Mouse (Mus musculus) spleen, postnatal 14 days (tissue): ENCODE measurements around the gene Dad1.

Source experiments
- DNase-seq, 2 experiments: peaks; one replicate each; pipeline ENCODE4 v3.0.0; 2021 to 2022; ENCODE audit warnings: low spot score in 2 of 2

The Dad1 gene

DNA sequence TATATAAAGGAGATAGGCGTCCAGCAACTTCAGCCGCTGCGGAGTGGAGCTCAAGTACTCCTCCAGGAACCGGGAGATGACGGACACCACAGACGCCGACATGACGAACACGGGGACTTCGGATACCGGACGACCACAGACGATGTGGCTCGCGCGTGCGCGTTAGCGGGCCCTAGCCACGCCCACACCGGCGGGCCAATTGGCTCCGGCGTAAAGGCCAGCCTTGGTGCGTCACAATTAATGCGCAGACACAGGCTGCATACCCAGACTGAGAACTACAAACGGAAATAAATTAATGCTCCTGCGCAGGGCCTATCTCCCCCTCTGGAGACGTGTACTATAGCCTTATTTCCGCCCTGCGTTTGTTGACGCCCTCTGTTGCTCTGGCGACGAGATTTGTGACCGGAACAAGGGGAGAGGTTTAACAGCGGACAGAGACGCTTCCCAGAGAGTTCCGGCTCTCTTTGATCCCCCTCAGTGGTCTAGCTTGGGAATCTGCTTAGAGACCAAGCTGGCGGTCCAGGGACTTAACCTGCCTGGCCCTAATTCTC lies at the start of gene Dad1, which contains the start of gene Abhd4:
Gene Dad1, minus strand, starts transcription at position 364 of the 551 bp plus-strand sequence.
Gene Abhd4, plus strand, starts transcription at position 448 of the 551 bp plus-strand sequence.
- DNase-seq: peak; percentile 96 to 97

DNA sequence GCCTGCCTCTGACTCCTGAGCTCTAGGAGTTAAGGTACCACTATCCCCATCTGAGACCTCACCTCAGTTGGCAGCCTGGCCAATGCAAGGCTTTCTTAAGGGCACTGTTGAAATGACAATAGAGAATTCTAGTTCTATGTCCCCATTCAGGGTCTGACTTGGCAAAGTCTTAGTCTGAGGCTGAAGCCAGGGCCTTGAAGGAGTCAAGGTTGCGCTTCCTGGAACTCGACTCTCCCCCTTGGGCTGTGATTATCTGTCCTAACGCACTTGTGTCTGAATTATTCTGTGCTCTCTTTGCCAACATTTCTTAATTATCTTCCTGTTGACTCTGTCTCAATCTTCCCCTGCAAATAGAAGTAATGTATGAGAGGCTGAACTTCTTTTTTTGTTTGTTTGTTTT lies 46.8 kb upstream of the Dad1 start:
- DNase-seq: no peak

DNA sequence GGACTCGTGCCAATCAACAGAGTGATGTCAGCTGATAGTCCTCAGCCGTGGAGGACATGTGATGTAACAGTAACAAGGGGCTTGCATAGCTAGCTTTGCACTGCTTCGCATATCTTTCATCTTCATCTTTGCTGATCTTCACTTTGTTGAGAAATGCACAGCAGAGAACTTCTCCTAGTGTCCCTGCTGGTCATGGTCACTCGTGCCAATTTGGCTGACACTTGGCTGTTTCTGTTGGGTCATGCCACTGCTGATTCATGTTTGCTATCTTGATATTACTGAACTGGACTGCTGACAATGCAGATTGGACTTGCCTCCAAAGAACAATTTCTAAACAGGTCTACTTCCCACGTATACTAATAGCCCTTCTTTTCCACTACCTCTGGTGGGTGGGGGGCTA lies 46.2 kb upstream of the Dad1 start:
- DNase-seq: no peak

DNA sequence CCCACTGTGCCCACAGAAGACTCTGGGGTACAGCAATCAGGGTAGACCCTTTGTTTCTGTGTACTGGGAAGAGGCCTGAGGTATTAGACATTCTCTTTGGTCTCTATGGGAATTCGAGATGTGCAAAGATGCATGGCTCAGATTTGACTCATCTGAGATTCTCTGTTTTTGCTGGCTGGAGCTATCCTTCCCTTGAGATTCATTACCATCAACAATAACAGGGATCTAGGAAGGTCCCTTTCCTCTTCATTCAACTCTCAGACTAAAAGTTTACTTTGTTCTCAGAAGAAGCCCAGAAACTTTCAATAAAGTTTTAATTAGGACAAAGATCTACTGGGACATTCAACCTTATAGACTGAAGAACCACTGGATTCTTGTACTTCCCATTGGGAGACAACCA lies 30.9 kb upstream of the Dad1 start, which contains the start of gene Olfr49:
Gene Olfr49, minus strand, starts transcription at position 101 of the 400 bp plus-strand sequence.
- DNase-seq: no peak

DNA sequence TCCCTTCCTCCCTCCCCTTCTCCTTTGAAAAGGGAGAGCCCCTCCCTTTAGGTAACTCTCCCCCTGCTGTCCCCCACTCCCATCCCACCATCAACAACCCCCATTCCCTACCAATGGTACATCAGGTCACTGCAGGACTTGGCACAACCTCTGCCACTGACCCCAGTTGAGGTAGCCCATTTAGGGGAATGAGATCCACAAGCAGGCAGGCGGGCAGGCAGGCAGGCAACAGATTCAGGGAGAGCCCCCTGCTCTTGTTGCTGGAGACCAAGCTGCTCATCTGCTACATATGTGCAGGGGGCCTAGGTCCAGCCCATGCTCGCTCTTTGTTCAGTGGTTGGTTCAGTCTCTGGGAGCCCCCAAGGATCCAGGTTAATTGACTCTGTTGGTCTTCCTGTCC lies 22.5 kb upstream of the Dad1 start:
- no peak for DNase-seq

DNA sequence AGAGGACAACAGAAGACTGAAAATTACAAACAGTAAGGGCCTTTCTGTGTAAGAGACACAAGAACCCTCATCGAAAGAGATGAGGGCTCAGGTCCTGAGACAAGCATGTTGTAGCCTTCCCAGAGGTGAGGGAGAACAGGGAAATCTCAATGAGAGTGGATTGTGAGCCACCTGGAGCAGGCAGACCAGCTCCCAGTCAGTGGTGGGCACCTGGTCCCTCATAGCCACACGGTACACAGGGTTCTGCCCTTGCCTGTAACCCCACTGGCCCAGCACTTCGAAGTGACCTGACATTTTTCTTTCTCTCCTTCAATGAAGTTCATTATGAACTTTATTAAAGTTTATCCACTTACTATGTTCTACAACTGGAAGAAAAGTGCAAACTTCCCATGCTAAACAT lies 18.8 kb upstream of the Dad1 start:
- no peak for DNase-seq

DNA sequence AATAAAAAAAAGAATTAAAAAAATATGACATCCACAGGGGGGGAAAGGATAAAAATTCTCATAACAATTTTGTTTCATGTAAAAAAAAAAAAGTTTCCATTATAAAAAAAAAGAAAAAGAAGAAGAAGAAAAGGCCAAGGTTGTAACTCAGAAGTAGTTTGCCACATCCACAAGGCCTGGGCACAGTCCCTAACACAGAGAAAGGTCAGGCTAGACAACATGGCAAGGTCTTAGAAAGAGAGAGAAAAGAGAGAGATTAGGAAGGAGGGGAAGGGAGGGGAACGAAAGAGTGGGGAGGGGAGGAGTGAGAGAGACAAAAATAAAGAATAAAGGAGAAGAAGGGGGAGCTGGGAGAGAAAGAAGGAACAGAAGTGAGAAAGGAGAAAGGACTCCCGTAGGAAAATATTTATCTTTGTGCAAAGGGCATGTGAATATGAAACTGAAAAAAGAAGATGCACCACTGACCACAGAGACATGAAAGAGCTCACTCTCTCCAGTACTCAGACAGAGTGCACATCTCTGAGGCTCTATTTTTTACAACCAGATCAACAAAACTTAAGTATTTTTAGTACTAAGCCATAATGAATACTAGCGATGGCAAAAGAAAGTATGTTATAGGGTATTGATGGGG lies 18.2 kb upstream of the Dad1 start:
- DNase-seq: no peak

DNA sequence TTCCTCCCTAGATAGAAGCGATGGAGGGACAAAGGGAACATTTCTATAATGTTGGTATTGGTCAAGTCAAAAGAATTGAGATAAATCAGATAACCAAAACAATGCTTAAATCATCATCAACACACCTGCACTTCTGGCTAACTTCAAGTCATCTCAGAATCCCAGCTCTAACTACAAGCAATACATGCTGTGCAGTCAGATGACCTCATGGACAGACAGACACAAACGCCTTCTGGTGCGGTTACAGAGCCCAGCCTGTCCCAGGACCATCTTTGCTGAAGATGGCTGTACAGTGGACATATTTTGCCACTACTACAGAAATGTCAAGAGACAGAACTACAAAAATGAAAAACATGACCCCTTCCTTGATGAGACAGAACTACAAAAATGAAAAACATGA lies 16.5 kb upstream of the Dad1 start:
- DNase-seq: no peak

DNA sequence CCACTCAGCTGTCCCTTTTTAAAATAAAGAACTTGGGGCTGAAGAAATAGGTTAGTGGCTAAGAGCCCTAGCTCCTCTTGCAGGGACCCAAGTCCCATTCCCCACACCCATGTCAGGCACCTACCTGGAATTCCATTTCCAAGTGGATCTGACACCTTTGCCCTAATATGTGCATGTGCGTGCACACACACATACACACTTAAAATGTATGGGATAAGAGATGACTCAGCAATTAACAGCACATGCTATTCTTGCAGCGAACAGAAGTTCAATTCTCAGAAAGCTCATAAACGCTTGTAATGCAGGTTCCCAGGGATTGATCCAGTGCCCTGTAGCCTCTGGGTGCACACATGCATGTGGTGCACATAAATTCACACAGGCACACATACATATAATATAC lies 15.7 kb upstream of the Dad1 start:
- DNase-seq: no peak

DNA sequence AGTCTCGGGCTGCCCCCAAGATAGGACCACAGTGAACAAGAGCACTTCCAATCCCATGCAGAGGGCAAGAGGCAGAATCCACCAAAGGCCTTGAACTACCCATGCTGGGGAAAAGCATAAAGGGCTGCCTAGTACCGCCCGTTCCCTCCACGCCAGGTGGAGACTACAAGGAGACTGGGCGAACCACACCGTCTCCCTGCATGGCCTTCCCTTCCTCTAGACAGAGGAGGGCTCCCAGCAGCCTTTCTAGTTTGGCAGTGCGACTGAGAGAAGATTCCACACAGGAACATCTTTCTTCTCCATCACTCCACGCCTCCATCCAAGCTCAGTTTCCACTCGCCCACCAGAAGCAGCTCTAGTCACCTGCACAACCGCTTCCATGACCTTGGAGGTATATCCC lies 14.1 kb upstream of the Dad1 start:
- DNase-seq: no peak

DNA sequence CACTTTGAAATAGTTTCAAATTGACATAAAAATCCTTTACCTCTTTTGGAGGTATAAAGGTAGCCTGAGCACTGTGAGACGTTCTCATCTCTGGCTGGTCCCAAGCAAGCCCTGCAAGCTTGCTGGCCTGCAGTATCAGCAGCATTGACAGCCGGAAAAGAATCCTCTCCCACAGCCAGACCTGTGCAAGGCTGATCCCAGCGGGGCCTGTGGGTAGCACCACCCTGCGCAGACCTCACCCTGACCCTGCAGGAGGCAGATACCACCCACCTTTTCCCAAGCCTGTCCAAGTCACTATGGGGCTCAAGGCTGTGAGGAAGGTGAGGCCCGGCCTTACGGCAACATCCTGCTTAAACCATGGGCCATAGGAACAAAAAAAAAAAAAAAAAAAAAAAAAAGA lies 12.0 kb upstream of the Dad1 start:
- no peak for DNase-seq

DNA sequence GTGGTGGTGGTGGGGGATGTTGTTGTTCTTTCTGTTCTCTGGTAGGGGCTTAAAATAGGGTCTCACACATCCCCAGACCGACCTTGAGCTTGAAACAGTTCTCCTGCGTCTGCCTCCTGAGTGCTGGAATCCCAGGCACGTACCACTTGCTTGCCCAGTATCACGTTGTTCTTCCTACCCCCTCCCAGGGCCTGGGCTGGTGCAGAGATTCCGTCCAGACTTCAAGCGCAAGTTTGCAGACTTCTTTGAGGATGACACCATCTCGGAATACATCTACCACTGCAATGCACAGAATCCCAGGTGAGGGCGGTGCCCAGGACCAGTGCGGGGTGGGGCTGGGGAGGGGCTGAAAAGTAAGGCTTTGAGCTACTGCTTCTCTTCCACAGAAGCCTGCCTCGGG lies 11.2 kb upstream of the Dad1 start:
- DNase-seq: no peak

DNA sequence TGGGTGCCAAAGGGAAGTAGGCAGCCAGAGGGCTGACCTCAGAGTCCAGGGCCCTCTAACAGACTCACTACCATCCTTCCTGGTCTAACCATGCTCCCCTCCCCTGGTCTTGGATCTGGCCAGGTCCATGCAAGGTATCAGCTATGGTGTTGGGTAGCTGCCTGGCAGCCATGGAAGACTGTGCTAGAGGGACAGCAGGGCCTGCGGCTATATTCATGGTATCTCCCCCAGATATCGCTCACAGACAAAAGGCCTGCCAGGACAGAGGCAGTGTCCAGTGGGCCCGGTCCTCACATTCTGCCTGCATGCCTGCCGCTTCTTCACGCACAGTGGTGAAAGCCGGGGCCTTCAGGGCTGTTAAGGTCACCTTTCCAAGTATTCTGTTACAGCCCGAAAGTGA lies 10.3 kb upstream of the Dad1 start:
- DNase-seq: no peak

DNA sequence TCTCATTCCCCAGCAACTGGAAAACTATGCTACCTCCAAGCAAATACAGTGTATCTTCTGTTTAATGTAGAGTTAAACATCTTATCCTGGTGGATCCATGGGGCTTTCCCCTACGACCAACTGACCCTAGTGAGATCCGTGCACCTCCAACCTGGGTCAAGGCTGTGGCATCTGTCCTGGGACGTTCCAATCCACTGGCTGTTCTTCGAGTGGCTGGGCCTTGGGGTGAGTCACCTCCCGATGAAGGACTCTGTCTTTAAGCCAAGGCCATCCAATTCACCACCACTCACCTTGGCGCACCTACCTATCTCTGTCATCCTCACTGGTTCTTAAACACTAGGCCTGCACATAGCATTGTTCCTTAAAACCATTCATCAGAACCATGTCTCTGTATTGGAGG lies 9.2 kb upstream of the Dad1 start:
- no peak for DNase-seq

DNA sequence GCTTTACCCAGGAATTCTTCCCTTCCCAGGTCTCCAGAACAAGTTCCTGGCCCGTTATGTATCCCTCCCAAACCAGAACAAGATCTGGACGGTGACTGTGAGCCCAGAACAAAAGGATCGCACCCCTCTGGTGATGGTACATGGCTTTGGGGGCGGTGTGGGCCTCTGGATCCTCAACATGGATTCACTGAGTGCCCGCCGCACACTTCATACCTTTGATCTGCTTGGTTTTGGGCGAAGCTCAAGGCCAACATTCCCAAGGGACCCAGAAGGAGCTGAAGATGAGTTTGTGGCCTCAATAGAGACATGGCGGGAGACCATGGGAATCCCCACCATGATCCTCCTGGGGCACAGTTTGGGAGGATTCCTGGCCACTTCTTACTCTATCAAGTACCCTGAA lies 8.7 kb upstream of the Dad1 start:
- DNase-seq: no peak

DNA sequence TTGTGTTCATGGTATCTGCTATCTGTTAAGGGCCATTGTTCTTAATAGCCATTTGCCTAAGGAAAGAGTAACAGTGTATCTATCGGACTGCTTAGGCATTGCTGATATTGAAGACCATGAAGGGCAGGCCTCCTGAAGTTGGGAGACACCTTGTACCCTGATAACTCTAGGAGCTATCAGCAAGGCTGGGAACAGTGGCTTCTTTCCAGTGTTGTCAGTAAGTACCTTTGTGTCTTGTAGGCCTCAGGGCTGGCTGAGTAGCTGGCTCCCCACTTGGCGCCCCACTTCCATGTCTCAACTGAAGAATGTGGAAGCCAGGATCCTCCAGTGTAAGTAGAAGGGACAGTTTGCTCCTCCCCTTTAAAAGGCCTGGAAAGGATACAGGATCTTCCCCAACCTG lies 7.5 kb upstream of the Dad1 start:
- no peak for DNase-seq

DNA sequence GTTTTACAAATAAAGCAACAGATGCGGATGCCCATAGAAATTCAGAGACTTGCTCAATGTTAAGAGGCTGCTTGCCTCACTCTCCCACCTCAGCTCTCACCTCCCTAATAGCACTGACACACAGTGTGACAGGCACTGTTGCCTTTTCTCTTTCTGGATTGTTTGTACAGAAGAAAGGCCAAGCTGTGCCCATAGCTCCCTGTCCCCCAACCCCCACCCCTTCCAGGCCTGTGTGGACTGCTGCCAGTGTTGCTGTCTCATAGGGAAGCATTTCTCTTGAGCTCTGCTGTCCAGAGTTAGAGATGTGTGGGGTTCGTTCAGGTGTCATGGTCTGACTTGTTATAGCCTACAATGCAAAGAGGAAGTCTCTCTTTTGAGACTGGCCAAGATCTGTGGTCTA lies 6.3 kb upstream of the Dad1 start:
- DNase-seq: no peak

DNA sequence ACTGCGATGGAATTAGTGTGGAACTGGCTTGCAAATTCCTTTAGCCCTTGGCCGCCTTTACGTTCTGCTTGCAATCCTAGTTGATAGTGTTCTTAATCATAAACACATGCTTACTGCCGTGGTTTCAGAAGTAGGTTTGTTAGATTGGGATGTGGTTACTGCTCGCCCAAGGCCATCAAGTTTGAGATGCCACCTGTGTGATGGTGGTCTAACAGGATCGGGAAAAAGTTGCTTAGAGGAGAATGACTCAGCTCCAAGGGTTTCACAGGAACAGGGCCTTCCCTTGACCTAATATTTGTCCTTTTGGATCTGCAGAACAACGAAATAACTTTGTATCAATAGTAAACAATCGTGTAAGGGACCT lies 5.8 kb upstream of the Dad1 start:
- DNase-seq: no peak

DNA sequence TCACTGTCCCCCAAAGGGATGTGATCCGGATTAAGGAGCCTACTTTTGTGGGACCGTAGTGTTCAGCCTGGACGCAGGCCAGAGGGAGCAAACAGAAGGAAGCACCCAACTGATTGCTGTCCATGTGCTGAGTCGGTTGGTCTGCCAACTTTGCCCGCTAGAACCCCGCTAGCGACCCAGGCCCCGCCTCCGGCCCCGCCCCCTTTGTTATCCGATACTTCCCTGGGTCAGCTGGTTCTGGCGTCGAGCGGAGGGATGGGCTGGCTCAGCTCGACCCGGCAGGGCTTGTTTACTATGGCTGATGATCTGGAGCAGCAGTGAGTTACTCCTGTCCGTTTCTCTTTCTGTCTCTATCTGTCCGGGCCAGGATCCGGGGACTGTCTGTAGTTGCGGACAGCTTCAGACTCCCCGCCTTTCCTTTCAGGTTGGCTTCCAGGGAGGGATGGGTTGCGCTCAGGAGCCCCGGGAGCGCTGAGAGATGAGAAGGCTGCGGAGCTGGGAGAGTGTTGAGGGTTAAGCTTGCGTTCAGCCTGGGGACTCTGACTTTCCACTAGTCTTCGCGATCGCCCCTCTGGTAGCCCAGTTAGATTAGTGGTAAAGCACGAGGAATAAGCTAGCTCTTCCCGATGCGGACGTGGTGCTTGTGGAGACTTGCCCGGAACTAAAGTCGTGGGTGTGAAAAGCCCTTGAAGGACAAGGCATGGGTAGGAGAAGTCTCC lies 5.3 kb upstream of the Dad1 start:
- DNase-seq: peak; percentile 89 to 90

DNA sequence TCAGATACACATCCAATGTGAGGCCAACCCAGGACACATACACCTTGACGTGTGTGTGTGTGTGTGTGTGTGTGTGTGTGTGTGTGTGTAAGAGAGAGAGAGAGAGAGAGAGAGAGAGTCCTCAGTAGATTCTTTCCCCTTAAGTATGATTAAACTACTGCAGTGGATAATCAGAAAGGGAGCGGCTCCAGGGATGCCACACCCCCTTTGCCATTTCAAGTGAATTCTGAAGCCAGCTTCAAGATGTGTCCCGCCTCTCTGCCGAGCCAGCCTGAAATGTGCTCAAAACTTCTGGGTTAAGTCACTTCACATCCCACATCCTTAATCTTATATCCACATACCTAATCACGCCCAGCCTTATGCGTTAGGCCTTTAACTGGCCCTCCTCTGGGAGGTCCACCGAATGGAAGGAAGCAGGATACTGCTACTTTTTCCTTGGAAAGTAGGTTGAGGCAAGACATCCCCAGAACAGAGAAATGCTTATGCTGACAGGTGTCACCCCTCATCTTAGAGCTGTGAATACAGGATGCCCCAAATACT lies 4.3 kb upstream of the Dad1 start:
- no peak for DNase-seq

DNA sequence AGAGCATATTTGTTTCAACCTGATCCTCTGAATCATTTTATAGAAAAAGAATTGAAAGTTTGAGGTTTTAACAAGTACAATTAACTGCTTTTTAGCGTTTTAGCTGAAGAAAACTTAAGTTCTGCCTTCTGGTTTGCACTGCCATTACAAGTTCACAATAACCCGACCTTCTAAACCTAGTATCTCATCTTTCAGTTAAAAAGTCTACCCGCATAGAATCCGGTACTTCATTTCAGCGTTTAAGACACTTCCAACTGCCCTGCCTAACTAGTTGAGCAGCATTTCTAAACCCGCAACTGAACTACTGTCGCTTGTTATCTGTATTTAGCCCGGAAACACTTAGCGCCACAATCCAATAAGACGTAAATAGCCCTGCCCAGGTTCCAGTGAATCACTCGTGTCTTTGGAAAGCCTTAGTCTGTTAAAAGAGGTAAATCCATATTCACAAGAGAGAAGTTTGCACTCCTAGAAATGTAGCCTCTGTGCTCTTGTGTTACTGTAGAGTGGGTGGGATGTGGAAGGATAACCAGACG lies 832 bp upstream of the Dad1 start:
- DNase-seq: no peak

DNA sequence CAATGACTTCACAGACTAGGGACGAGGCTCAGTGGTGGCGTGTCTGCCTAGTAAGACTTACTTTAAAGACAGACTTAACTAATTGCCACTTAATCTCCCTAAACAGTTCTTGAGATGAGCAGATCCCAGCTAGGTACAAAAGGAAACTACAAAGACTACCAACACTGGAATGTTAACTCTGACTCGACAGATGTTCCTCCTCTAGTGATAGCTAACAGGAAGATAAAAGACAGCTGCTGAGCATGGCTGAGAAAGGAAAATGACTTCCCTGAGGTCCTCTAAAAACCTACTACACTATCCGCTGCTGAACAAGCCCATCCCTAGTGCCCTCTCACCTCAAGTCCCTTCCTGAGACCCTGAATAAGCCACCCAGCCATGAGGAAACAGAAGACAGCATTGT lies 3.8 kb downstream of the Dad1 start:
- DNase-seq: no peak

DNA sequence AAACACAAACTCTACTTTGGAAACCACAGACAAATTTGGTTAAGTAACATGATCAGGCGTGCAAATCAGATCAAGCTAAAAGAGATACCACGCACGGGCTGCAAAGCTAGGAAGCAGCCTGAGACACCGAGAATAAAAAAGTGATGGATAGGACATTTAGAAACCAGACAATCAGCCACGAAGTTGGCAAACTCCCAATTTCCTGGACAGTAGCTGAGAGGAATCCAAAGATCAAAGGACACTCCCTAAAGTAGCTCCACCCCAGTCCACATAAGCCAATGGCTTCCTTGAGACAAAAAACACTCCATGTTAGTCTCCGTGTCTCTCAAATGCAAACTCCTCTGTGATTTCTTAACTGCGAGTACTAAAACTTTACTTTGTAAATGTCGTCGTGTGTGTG lies 4.6 kb downstream of the Dad1 start:
- DNase-seq: no peak
